Mouse (Mus musculus): ENCODE measurements around the gene Serpine1. TPM values are rescaled to one million over a fixed set of nuclear protein-coding genes. Genes with fewer than 3 reads are reported as not detected.

Serpine1 gene
- total and polyA plus RNA-seq, 2 experiments from 2014 or later = 0.30 to 3.7 TPM

GRCm38 (mm10) chr5:137102078-137102477 is 30.0 kb upstream of the Serpine1 start:
- H3K4me3 ChIP-seq (ENCODE audit: low read depth, low read length) = no peak overlapping the region
- H3K9me3 ChIP-seq (ENCODE audit: low read length) = no peaks in the 10 kb centered on the region
- no peak for TF ChIP-seq CTCF (IDR thresholded peaks at IDR 0.05)
- WGBS = 72% methylated on average over 10 of the region's 10 CpGs
- no peak overlapping the region for H3K4me2 ChIP-seq (ENCODE audit: low read depth, low read length, poor library complexity, severe bottlenecking)
- DNase-seq (ENCODE audit: low spot score) = no peak
- H3K9ac ChIP-seq (replicated peaks; ENCODE audit: low read length, poor library complexity, severe bottlenecking) = no peak overlapping the region
- no peaks in the 10 kb centered on the region for H3K36me3 ChIP-seq (ENCODE audit: insufficient read depth, low read length)
- H3K4me1 ChIP-seq (ENCODE audit: insufficient read depth, low read length) = no peaks in the 10 kb centered on the region; the same call in 1 of the 2 replicates
- no peak for ATAC-seq (ENCODE audit: low FRiP score)
- no peaks in the 10 kb centered on the region for H3K27me3 ChIP-seq (ENCODE audit: insufficient read depth, low read length)
- no peak overlapping the region for H3K27ac ChIP-seq (ENCODE audit: low read depth, low read length)

- no peaks in the 10 kb centered on the region for H3K36me3 ChIP-seq (ENCODE audit: insufficient read depth, low read length)
- TF ChIP-seq CTCF (IDR thresholded peaks at IDR 0.05) = no peak
- H3K9ac ChIP-seq (replicated peaks; ENCODE audit: low read length, poor library complexity, severe bottlenecking) = no peak overlapping the region
- H3K4me3 ChIP-seq (ENCODE audit: low read depth, low read length) = no peak overlapping the region
- no peak for ATAC-seq (ENCODE audit: low FRiP score)
- H3K4me1 ChIP-seq (ENCODE audit: insufficient read depth, low read length) = no peaks in the 10 kb centered on the region; the same call in 1 of the 2 replicates
- H3K9me3 ChIP-seq (ENCODE audit: low read length) = no peaks in the 10 kb centered on the region
- no peaks in the 10 kb centered on the region for H3K27me3 ChIP-seq (ENCODE audit: insufficient read depth, low read length)
- no peak for DNase-seq (ENCODE audit: low spot score)
- 68% methylated on average over 4 of the region's 4 CpGs for WGBS
- H3K27ac ChIP-seq (ENCODE audit: low read depth, low read length) = no peak overlapping the region
- no peak overlapping the region for H3K4me2 ChIP-seq (ENCODE audit: low read depth, low read length, poor library complexity, severe bottlenecking)
Observed at GRCm38 (mm10) chr5:137100660-137101059, 28.6 kb upstream of the Serpine1 start.

- ATAC-seq (ENCODE audit: low FRiP score) = no peak
- no peaks in the 10 kb centered on the region; the same call in 1 of the 2 replicates for H3K4me1 ChIP-seq (ENCODE audit: insufficient read depth, low read length)
- no peaks in the 10 kb centered on the region for H3K27me3 ChIP-seq (ENCODE audit: insufficient read depth, low read length)
- no peak for DNase-seq (ENCODE audit: low spot score)
- no peaks in the 10 kb centered on the region for H3K36me3 ChIP-seq (ENCODE audit: insufficient read depth, low read length)
- no peak for TF ChIP-seq CTCF (IDR thresholded peaks at IDR 0.05)
- WGBS = 80% methylated on average over 11 of the region's 11 CpGs
- no peak overlapping the region for H3K27ac ChIP-seq (ENCODE audit: low read depth, low read length)
- no peak overlapping the region for H3K4me2 ChIP-seq (ENCODE audit: low read depth, low read length, poor library complexity, severe bottlenecking)
- H3K9ac ChIP-seq (replicated peaks; ENCODE audit: low read length, poor library complexity, severe bottlenecking) = no peak overlapping the region
- H3K9me3 ChIP-seq (ENCODE audit: low read length) = no peaks in the 10 kb centered on the region
- no peak overlapping the region for H3K4me3 ChIP-seq (ENCODE audit: low read depth, low read length)
Observed at GRCm38 (mm10) chr5:137098418-137098817, 26.4 kb upstream of the Serpine1 start.

GRCm38 (mm10) chr5:137096037-137096436 is 24.0 kb upstream of the Serpine1 start:
- no peak for TF ChIP-seq CTCF (IDR thresholded peaks at IDR 0.05)
- no peak for DNase-seq (ENCODE audit: low spot score)
- Histone ChIP-seq H3K9ac (replicated peaks; ENCODE audit: low read length, poor library complexity, severe bottlenecking) (no peak overlapping the region), H3K36me3 (ENCODE audit: insufficient read depth, low read length) (no peaks in the 10 kb centered on the region), H3K27me3 (ENCODE audit: insufficient read depth, low read length) (no peaks in the 10 kb centered on the region), H3K9me3 (ENCODE audit: low read length) (no peaks in the 10 kb centered on the region), H3K4me3 (ENCODE audit: low read depth, low read length) (no peak overlapping the region), H3K4me2 (ENCODE audit: low read depth, low read length, poor library complexity, severe bottlenecking) (no peak overlapping the region), H3K4me1 (ENCODE audit: insufficient read depth, low read length) (no peaks in the 10 kb centered on the region), H3K27ac (ENCODE audit: low read depth, low read length) (no peak overlapping the region)
- WGBS = 62% methylated on average over 1 of the region's 1 CpGs
- ATAC-seq (ENCODE audit: low FRiP score) = no peak

- H3K27me3 ChIP-seq (ENCODE audit: insufficient read depth, low read length) = no peaks in the 10 kb centered on the region
- H3K4me3 ChIP-seq (ENCODE audit: low read depth, low read length) = no peak overlapping the region
- H3K4me1 ChIP-seq (ENCODE audit: insufficient read depth, low read length) = no peaks in the 10 kb centered on the region
- no peak overlapping the region for H3K4me2 ChIP-seq (ENCODE audit: low read depth, low read length, poor library complexity, severe bottlenecking)
- no peak overlapping the region for H3K27ac ChIP-seq (ENCODE audit: low read depth, low read length)
- 86% methylated on average over 10 of the region's 10 CpGs for WGBS
- no peaks in the 10 kb centered on the region for H3K9me3 ChIP-seq (ENCODE audit: low read length)
- H3K36me3 ChIP-seq (ENCODE audit: insufficient read depth, low read length) = no peaks in the 10 kb centered on the region
- ATAC-seq (ENCODE audit: low FRiP score) (no peak), DNase-seq (ENCODE audit: low spot score) (no peak)
- H3K9ac ChIP-seq (replicated peaks; ENCODE audit: low read length, poor library complexity, severe bottlenecking) = no peak overlapping the region
- no peak for TF ChIP-seq CTCF (IDR thresholded peaks at IDR 0.05)
Observed at GRCm38 (mm10) chr5:137095135-137095534, 23.1 kb upstream of the Serpine1 start.

GRCm38 (mm10) chr5:137093720-137094119 is 21.7 kb upstream of the Serpine1 start:
- Histone ChIP-seq H3K36me3 (ENCODE audit: insufficient read depth, low read length) (no peaks in the 10 kb centered on the region), H3K4me3 (ENCODE audit: low read depth, low read length) (no peak overlapping the region), H3K27me3 (ENCODE audit: insufficient read depth, low read length) (no peaks in the 10 kb centered on the region), H3K4me2 (ENCODE audit: low read depth, low read length, poor library complexity, severe bottlenecking) (no peak overlapping the region), H3K9ac (replicated peaks; ENCODE audit: low read length, poor library complexity, severe bottlenecking) (no peak overlapping the region), H3K27ac (ENCODE audit: low read depth, low read length) (no peak overlapping the region), H3K4me1 (ENCODE audit: insufficient read depth, low read length) (no peaks in the 10 kb centered on the region), H3K9me3 (ENCODE audit: low read length) (no peaks in the 10 kb centered on the region)
- DNase-seq (ENCODE audit: low spot score) (no peak), ATAC-seq (ENCODE audit: low FRiP score) (no peak)
- 83% methylated on average over 9 of the region's 9 CpGs for WGBS
- TF ChIP-seq CTCF (IDR thresholded peaks at IDR 0.05) = no peak
